Mouse (Mus musculus) kidney, postnatal 36 days (tissue): Measurements from ENCODE around the gene Hsp90ab1.
A peak's percentile ranks its signal among the peaks of the same experiment; 100 is the strongest.

ENCODE experiments used
- DNase-seq, 2 experiments: peaks; one replicate each; pipeline ENCODE4 v3.0.0; 2021 to 2022; ENCODE audit warnings: mixed read lengths in 2 of 2

Gene Hsp90ab1

DNA sequence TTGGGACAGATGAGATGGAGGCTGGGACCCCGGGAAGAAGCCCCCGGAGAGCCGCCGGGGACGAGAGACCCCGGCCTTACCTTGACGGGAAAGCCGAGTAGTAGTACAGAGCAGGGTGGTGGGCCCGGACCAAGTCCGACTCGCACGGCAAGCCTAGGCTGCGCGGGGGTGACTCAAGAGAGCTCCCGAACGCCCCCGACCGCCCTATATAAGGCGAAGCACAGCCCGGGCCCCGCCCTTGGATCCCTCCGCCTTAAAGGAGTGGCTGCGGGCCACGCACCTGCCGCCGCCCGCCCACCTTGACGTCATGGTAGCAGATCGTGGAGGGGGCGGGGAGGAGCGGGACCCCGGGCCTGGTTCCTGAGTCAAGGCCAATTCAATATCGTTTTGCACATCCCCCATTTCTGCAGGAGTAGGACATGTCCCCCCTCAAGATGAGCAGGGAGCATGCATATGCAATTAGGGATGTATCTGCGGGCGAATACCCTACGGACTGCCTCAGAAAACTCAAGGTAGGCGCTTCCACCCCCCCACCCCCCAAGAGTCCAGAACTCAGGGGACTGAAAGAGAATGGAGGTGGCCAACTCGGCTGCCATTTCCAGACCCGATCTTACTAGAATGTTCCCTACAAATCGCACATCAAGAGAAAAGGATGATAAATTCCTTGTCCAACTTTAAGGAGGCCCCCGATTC, at the start of gene Hsp90ab1:
Gene Hsp90ab1 (minus strand): TSS at position 185 of the 693 bp plus-strand sequence.
- DNase-seq = peak; percentile 99

DNA sequence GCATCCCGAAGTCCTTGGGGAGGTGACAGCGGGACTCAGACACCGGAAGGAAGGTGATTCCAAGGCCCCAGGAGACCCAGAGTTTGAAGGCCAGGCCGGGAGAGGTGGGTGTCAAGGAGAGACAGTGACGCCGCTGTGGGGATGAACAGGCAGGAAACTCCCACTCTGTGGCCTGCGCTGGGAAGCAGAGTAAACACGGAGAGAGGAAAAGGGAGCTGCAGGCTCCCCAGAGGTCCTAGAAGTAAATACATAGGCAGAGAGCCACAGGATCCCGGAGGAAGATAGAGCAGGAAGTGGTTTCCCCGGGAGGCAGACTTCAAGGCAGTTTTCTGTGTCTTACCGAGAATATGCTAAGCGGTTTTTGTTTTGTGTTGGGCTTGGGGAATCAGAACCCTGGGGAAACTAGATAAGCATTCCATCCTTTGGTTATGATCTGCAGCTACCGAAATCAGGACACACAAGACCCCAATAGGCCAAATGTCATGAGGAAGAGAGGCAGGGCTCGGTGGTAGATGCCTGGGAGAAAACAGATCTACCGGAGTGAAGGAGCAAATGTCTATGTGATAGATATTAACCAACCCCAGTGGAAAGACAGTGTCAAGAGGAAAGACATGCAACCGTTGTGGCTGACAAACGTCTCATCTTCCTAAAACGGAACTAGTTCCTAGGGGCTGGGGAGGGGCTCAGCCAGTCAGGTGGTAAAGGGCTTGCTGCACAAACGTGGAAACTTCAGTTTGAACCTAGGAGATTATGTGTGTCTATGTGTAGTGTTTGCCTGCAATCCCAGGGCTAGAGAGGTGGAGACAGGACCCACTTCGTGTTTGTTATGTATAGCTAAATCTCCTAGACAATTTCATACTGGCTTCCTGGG, 46.5 kb upstream of the Hsp90ab1 start:
- peak; percentile 57 for DNase-seq

DNA sequence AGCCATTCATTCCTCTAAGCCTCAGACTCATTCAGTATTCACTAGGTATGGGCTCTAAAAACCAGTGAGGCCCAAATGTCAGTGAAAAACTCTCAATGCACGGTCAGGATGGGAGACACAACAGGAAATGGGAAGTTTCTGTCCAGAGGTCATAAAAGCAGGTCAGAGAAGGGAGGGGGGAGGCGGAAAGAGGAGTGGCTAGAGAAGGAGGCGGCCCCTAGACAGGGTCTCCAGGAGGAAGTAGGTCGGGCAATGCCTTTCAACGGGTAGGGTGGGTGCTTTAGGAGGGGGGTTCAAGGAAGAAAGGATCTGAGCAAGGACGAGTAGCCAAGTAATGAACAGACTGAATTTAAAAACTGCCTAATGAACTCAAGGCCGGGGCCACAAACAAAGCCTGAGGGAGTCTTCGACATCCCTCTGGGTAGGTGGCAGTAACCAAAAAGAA, 45.9 kb upstream of the Hsp90ab1 start:
- peak; percentile 74 to 78 for DNase-seq

DNA sequence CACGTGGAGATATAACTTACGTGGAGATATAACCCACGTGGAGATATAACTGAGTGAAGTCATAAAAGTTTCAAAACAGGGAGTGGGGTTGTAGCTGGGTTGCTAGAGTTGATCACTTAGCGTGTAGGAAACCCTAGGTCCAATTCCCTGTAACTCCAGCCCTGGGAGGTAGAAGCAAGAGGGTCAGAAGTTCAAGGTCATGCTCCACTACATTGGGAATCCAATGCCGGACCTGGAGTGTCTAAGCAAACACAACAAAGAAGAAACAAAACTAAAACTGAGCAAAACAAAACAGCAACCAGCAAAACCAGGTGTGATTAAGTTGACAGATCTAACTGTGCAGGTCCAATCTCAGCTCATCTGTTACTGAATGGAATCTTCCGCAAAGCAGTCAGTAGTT, 44.6 kb upstream of the Hsp90ab1 start:
- DNase-seq = no peak

DNA sequence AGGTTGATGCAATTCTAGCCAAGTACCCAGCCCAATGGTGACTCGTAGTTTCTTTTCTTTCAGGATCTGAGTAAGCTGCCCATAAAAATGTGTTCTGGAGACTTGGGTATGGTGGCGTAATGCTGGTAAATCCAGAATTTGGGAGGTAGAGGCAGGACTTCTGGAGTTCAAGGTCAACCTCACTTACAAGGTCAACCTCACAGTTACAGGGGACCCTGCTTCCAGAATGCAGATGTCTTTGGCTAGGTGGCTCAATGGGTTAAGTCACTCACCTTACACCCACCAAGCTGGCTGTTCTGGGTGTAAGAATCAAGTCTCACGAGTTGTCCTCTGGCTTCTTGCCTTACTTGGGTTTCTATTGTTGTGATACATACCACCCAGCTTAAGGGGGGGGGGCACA, 43.6 kb upstream of the Hsp90ab1 start:
- no peak for DNase-seq

DNA sequence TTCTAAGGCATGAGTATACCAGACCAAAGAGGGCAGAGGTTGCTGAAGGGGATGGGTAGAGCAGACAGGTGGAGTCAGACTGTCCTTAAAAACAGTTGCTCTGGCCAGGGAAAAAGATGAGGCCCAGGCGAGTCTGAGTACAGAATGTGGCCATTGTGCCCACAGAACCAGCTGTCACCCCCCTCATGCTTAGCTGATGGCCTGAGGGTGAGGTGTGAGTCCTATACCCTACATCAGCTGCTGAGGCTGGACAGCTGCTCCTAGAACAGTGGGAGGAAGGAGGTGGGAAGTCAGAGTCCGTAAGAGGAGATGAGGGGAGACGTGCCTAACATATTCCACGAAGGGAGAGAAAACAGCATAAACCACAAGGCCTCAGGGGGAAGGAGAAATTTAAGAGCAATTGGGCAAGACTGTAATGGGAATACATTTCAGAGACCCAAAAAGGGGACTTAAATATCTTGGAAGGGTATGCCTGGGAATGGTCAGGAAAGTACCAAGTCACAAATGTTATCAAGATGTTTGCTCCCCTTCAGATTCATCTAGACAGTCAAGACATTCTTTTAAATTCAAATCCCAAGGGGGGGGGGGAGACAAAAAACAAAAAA, 43.1 kb upstream of the Hsp90ab1 start:
- DNase-seq = no peak

DNA sequence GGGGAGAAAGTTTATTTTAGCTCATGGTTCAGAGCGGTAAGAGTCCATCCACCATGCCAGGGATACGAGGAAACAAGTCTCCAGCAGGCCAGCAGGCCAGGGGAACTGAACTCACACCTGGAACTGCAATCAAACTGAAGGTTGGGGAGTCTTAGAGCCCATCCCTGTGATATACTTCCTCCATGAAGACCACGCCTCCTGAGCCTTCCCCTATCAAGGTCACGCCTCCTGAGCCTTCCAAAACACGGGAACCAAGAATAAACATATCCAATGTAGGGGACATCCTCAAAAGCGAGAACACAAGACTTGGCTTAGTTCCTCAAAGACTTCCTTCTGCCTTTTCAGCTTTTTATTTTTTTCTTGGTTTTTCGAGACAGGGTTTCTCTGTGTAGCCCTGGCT, 39.9 kb upstream of the Hsp90ab1 start:
- DNase-seq = no peak

DNA sequence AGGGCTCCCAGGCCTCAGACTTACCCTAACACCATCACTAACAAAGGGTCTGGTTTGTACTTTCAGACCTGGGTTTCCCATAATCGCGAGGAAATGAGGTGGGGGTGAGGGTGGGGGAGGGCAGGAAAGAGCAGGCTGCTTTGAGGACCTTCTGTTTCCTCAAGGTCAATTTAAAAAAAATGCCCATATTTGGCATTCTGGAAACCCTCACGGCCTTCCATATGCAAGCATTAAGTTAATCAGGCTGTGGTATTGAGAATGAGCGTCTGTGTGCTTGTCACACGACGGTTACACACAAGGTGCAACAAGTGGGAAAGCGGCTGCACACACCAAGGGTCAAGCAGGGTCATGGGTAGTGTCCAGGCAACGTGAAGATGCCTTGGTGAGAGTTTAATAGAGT, 38.9 kb upstream of the Hsp90ab1 start:
- DNase-seq = no peak

DNA sequence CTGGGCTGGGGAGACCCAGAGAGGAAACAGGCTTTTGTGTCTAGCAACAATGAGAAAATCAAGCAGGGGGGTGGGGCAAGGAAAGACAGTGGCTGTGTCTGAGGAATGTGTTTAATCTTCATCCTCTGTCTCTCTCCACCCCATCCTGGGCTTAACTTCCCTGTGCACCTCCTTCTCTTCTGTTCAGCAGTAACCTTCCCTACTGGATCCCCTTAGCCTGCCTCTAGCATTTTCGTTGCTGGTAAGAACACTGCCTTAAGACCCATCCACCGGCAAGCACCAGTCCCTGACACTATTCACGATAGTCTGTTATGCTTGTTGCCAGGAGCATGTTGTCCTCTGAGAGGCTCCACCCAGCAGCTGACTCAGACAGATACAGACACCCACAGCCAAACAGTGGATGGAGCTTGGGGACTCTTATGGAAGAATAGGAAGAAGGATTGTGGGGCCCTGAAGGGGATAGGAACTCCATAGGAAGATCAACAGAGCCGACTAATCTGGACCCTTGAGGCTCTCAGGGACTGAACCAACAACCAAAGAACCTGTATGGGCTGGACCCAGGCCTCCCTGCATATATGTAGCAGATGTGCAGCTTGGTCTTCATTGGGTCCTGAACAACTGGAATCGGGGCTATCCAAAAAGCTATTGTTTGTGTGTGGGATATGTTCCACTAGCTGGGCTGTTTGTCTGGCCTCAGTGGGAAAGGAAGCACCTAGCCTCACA, 37.2 kb upstream of the Hsp90ab1 start:
- DNase-seq = no peak

DNA sequence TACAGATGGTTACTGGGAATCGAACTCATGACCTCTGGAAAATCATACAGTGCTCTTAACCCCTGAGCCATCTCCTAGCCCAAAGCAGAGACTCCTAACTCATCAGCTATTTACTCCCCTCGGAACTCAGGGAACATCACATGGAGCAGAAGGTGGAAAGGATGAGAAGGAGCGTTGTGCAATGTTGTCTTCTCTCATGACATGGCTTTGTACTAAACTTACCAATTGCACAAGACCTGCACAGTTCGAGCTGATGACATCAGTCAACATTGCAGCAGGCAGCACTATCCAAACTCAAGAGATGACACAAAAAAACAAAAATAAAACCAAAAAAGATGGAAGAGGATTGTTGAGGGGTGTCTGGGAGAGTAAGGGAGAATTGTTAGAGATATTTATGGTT, 35.3 kb upstream of the Hsp90ab1 start:
- DNase-seq = no peak

DNA sequence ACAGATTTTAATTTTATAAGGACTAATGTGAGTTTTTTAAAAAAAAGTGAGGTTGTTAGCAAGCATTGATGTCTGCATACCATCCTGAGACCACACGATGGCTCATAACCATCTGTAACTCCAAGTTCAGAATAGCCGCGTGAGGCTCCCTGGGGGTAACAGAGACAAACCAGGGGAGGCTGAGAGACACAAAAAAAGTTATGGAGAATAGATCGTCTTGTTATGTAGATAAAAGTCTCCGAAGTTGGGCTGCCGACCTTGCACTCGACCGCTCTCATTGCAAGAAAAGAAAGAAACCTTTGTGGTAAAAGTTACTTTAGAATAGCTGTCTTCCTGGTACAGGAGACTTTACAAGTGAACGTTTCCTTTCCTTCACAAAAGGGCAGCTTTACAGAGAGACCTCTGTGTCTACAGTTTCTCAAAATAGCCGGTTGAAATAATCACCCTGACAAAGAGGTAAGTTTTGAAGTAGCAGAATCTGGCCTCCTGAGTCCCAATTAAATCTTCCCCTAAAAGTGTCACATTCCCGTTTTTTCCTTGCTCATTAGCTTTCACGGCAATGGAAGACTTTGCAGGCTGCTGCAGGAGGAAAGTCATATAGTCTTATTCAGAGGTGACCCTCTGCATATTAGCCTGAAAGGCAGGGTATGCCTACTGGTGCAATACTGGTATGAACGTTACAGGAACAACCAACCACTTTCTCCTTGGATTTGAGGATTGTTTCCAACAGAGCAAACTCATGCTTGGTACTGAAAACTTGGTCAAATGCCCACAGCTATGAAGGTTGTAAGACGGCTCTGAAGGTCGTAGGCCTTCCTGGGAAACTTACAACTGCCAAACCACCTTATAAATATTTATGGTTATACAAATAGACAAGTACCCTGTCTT, 34.2 kb upstream of the Hsp90ab1 start:
- DNase-seq = no peak

DNA sequence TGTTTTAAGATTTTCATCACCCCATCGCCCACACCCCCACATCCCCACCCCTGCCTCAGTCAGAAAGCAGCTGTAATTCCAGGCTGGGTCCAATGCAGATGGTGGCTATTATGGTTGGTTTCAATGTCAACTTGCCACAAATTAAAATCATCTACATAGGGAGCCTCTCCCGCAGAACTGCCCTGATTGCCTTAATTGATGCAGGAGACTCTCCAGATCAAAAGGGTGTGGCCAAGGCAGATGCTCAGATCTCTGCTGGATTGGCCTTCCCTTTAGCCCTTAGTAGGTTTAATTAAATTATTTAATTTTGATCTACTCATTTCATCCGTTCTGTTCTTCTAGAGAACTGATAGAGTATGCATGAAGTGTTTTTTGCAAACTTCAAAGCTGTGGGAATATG, 29.9 kb upstream of the Hsp90ab1 start:
- no peak for DNase-seq

DNA sequence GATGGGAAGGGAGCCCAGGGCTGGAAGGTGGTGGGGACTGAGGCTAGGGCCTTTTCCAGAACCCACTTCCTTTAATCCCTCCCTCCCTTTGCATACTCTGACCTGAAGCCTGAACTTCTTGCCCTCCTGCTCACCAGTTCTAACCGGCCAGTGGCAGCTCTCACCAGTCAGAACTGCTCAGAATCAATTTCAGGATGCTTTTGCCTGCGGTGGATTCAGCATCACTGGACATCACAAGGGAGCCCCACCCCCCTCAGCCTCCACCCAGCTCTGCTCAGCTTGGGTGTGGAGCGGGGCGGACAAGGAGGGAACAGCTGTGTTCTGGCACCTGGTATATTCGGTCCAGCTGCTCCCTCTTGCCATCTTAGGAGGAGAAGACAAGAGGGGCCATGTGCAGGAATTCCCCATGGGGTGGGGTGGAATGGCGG, 28.8 kb upstream of the Hsp90ab1 start, which contains the start of gene Mymx:
Gene Mymx (minus strand): TSS at position 226 of the 428 bp plus-strand sequence.
- DNase-seq = peak; percentile 61 to 71

DNA sequence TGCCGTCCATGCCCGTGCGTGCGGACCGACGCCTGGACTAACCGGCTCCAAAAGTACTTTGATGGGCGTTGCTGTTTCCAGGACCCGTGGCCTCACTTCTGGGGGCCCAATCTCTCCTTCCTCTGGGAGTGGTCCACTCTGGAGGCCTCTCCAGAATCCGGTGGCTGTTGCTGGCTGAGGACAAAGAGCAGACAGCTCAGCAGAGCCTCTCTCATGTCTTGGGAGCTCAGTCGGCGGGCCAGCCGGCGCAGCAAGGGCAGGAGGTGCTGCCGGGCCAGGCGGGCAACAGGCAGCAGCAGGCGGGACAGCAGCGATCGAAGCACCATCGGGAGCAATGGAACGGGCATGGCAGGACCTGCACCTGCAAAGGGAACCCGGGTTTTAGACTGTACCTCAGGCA, 28.3 kb upstream of the Hsp90ab1 start:
- DNase-seq = no peak

DNA sequence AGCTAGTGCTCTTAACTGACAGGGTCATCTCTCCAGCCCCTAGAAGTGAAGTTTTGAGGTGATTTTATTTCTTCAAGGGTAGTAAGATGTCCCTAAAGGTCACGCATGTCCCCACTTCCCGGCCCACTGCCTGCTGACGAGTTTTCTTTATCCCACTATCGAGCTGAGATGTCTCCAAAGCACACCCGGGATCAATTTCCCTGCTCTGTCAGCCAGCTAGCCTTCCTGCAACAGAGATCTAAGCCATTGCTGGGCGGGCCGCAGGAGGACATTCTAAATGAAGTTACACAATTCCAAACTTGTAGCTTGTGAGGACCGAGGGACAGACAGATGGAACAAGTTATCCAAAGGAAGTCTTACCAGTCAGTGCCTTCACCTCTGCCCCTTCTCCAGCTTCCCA, 27.2 kb upstream of the Hsp90ab1 start:
- DNase-seq = no peak

DNA sequence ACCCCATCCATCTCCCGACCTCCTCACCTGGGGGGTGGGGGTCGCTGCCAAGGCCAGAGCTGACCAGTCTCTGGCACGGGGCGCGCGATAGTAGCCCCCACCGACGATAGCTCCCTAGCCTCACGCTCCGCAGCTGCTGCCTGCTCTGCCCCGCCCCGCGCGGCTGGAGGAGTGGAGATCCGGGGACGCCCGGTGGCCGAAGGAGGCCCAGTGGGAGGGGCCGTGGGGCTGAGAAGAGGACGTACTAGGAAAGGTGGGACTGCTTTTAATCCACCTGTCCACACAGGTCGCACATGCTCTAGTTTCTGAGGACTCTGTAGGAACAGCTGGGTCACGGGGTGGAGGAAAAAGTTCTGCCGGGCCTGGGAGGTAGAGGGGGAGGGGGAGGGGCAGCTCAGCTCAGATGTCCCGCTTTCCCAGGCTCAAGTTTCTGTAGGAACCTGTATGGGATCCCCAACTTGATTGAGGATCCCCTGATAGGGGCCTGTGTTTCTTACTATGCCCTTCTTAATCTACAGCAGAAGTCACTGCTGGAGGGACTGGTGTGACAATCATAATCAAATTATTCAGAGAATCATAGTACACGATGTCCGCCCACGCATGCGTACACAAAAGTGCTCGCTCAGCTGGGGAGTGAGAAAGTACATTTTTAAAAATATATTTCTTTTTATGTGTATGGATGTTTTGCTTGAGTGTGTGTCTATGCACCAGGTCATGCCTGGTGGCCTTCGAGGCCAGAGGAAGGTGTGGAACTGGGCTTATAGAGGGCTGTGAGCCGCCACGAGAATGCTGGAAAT, 26.6 kb upstream of the Hsp90ab1 start, which contains the start of gene Slc29a1:
Gene Slc29a1 (minus strand): TSS at position 161 of the 797 bp plus-strand sequence.
- DNase-seq = peak; percentile 74 to 86

DNA sequence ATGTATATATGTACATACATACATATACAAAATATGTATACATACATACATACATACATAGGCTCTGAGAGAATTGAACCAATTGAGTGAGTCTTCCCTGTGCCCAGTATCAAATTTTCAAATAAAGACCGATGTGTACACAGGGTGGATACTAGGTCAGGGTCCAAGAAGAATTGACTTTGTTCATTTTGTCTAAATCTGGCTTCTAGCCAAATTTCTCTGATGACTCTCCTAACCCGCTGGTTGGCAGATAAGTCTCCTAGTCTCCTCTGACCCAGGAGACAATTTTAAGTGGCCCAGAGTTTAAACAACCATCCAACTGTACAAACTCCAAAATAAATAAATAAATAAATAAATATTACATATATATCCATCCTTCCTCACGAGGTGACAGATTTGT, 25.8 kb upstream of the Hsp90ab1 start:
- no peak for DNase-seq

DNA sequence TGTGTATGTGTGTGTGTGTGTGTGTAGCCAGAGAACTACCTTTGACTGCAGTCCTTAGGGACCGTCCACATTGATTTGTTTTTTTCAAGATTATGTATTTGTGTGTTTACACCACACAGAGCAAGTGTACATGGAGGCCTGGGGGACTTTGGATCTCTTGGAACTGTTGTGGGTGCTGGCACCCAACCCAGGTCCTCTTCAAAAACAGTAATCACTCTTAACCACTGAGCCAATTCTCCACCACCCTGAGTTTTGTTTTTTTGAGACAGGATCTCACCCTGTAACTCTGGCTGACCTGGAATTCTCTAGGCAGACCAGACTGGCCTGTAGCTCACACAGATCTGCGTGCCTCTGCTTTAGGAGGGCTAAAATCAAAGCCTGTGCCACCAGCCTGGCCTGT, 25.3 kb upstream of the Hsp90ab1 start:
- no peak for DNase-seq

DNA sequence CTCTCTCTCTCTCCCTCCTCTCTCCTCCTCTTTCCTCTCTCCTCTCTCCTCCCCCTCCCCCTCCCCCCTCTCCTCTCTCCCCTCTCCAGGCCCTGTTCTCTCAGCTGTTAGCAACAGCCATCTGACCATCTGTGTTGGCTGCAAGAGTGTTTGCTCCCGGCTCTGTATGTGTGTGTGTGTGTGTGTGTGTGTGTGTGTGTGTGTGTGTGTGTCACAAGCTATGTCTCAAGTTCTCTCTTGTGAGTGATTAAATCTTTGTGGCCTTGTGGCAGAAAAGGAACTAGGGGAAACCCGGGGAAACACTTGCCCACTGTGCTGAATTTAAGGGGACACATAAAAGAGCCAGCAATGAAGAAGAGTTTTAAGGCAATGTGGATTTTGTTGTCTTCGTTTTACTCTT, 24.7 kb upstream of the Hsp90ab1 start:
- DNase-seq = peak; percentile 45 to 47

DNA sequence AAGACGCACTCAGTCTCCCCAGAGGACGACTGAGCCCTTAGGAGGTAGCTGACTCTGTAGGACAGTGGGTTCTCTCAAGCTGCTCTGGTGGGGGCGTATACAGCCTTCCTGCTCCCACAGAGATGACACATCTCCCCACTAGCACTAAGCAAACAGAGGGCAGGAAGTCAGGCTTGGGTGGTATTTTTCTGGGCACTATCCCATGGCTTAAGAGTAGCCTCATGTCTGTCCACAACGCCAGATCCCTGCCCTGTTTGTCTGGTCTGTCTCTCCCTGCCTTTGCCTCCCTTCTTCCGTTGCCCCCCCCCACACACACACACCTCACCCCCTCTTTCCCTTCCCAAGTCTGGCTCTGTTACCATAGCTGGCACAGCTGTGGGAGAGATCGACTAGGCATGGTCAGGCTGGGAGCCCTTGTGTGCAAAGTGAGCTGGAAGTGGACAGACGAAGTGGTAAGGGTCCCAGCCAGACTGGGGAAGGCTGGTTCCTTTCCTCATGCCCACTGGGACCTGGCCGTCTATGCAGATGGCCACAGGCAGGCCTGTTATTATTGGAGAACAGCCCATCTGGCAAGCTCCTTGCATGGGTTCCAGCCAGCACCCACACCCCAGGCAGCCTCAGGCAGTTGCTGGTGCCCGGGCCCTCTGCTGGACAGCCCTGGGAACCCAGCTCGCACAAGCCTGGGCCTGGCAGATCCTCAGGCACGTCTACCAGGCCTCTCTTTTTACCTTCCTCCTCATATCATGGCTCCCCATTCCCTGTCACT, 23.7 kb upstream of the Hsp90ab1 start:
- DNase-seq = peak; percentile 89 to 90
